Mouse (Mus musculus): ENCODE data around the gene Hoxa3.
A peak's percentile ranks its signal among the peaks of the same experiment; 100 is the strongest.

The Hoxa3 gene

GRCm38 (mm10) chr6:52180213-52180710, 32.9 kb downstream of the Hoxa3 start:
- DNase-seq: no peak

GRCm38 (mm10) chr6:52179690-52180089, 33.4 kb downstream of the Hoxa3 start:
- DNase-seq: no peak

GRCm38 (mm10) chr6:52178918-52179665, 34.0 kb downstream of the Hoxa3 start:
- no peak for DNase-seq

GRCm38 (mm10) chr6:52177806-52178205, 35.3 kb downstream of the Hoxa3 start:
- DNase-seq: no peak

GRCm38 (mm10) chr6:52177061-52177735, 35.9 kb downstream of the Hoxa3 start, which contains the start of gene 5730596B20Rik:
Gene 5730596B20Rik (plus strand): TSS chr6:52177498.
- no peak for DNase-seq

GRCm38 (mm10) chr6:52176391-52176790, 36.7 kb downstream of the Hoxa3 start:
- DNase-seq: no peak

GRCm38 (mm10) chr6:52175864-52176263, 37.3 kb downstream of the Hoxa3 start:
- no peak for DNase-seq

GRCm38 (mm10) chr6:52174968-52175751, 38.0 kb downstream of the Hoxa3 start:
- DNase-seq: no peak

- no peak for DNase-seq
These were observed 39.5 kb downstream of the Hoxa3 start for GRCm38 (mm10) chr6:52173648-52174047.

- DNase-seq: peak; percentile 66
These were observed 40.6 kb downstream of the Hoxa3 start for GRCm38 (mm10) chr6:52172501-52172900.

GRCm38 (mm10) chr6:52171938-52172337, 41.2 kb downstream of the Hoxa3 start:
- DNase-seq: no peak

- DNase-seq: no peak
These were observed 41.8 kb downstream of the Hoxa3 start for GRCm38 (mm10) chr6:52171331-52171730.

GRCm38 (mm10) chr6:52170898-52171223, 42.3 kb downstream of the Hoxa3 start:
- no peak for DNase-seq

GRCm38 (mm10) chr6:52170166-52170897, 42.8 kb downstream of the Hoxa3 start:
- DNase-seq: no peak

- no peak for DNase-seq
These were observed 43.5 kb downstream of the Hoxa3 start for GRCm38 (mm10) chr6:52169499-52170165.

GRCm38 (mm10) chr6:52168191-52169055, 44.7 kb downstream of the Hoxa3 start:
- DNase-seq: no peak

- no peak for DNase-seq
These were observed 45.4 kb downstream of the Hoxa3 start for GRCm38 (mm10) chr6:52167736-52168161.

- DNase-seq: no peak
These were observed 46.0 kb downstream of the Hoxa3 start for GRCm38 (mm10) chr6:52167176-52167575.

GRCm38 (mm10) chr6:52166431-52167077, 46.6 kb downstream of the Hoxa3 start:
- DNase-seq: no peak
